Mouse (Mus musculus): ENCODE results near the gene Atp6v1g3. TPM values are rescaled to one million over a fixed set of nuclear protein-coding genes. Genes with fewer than 3 reads are reported as not detected.

Gene Atp6v1g3
- not detected for total RNA-seq (2021)

- no peak for DNase-seq
Observed at GRCm38 (mm10) chr1:138273438-138273837, at the start of gene Atp6v1g3. Gene Atp6v1g3 (plus strand): TSS chr1:138273738.

GRCm38 (mm10) chr1:138233051-138233450, 40.5 kb upstream of the Atp6v1g3 start:
- DNase-seq, result no peak

GRCm38 (mm10) chr1:138237252-138237651, 36.3 kb upstream of the Atp6v1g3 start:
- DNase-seq, result no peak

GRCm38 (mm10) chr1:138243947-138244346, 29.6 kb upstream of the Atp6v1g3 start:
- peak; percentile 20 for DNase-seq

- peak; percentile 48 for DNase-seq
Observed at GRCm38 (mm10) chr1:138244485-138244884, 29.1 kb upstream of the Atp6v1g3 start.

- DNase-seq, result no peak
Observed at GRCm38 (mm10) chr1:138245103-138245502, 28.4 kb upstream of the Atp6v1g3 start.

- DNase-seq, result peak; percentile 11
Observed at GRCm38 (mm10) chr1:138245533-138245932, 28.0 kb upstream of the Atp6v1g3 start.

GRCm38 (mm10) chr1:138246438-138247164, 26.9 kb upstream of the Atp6v1g3 start:
- DNase-seq, result no peak

- no peak for DNase-seq
Observed at GRCm38 (mm10) chr1:138247699-138248483, 25.6 kb upstream of the Atp6v1g3 start.

- no peak for DNase-seq
Observed at GRCm38 (mm10) chr1:138248770-138249169, 24.8 kb upstream of the Atp6v1g3 start.

GRCm38 (mm10) chr1:138250951-138251350, 22.6 kb upstream of the Atp6v1g3 start:
- no peak for DNase-seq

- no peak for DNase-seq
Observed at GRCm38 (mm10) chr1:138256172-138256789, 17.3 kb upstream of the Atp6v1g3 start.

- DNase-seq, result no peak
Observed at GRCm38 (mm10) chr1:138258758-138259157, 14.8 kb upstream of the Atp6v1g3 start.

- no peak for DNase-seq
Observed at GRCm38 (mm10) chr1:138261520-138261919, 12.0 kb upstream of the Atp6v1g3 start.

GRCm38 (mm10) chr1:138262408-138262807, 11.1 kb upstream of the Atp6v1g3 start:
- DNase-seq, result no peak

- no peak for DNase-seq
Observed at GRCm38 (mm10) chr1:138267465-138268055, 6.0 kb upstream of the Atp6v1g3 start.

- DNase-seq, result no peak
Observed at GRCm38 (mm10) chr1:138274930-138275329, 1.4 kb downstream of the Atp6v1g3 start.

- DNase-seq, result no peak
Observed at GRCm38 (mm10) chr1:138275859-138276258, 2.3 kb downstream of the Atp6v1g3 start.

- DNase-seq, result no peak
Observed at GRCm38 (mm10) chr1:138281139-138281538, 7.6 kb downstream of the Atp6v1g3 start.

GRCm38 (mm10) chr1:138282413-138283141, 9.0 kb downstream of the Atp6v1g3 start:
- no peak for DNase-seq

- no peak for DNase-seq
Observed at GRCm38 (mm10) chr1:138287665-138288064, 14.1 kb downstream of the Atp6v1g3 start.

GRCm38 (mm10) chr1:138288721-138289120, 15.2 kb downstream of the Atp6v1g3 start:
- DNase-seq, result no peak

Data from heart, postnatal 4 days (tissue).